Mouse (Mus musculus): ENCODE results near the gene Phc2. TPM values are rescaled to one million over a fixed set of nuclear protein-coding genes. Genes with fewer than 3 reads are reported as not detected.

The Phc2 gene
- polyA plus RNA-seq, 1 experiment, result 126 TPM

DNA sequence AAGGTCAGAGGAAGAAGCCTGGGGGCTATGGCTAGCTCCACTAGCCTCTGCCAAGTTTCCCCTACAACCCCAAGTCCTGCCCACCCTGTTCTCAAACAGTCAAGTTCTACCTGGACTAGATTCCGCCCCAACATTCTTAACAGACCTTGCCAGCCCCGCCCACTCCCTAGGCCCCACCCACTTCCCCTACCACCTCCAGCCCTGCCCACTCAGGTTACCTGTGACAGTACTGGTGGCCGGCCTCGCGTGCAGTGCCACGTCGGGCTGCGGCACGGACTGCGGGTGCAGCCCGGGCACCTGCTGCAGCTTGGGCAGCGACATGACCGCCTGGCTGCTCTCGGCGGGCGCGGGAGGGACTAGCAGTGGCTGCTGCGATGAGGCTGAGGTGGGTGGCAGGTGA lies 135.1 kb downstream of the Phc2 start:
- no peak for DNase-seq
- no peaks in the 10 kb centered on the region for H3K4me1 ChIP-seq (ENCODE audit: control insufficient read depth, insufficient read depth, low read length)
- no peak for TF ChIP-seq POLR2A (IDR thresholded peaks at IDR 0.05; ENCODE audit: borderline replicate concordance, extremely low read depth, low read depth, low read length)
- H3K4me3 ChIP-seq (replicated peaks; ENCODE audit: extremely low read depth, low read depth, low read length), result no peak overlapping the region
- 56% methylated on average over 18 of the region's 18 CpGs for WGBS

GRCm38 (mm10) chr4:128793710-128794109 lies 139.2 kb downstream of the Phc2 start:
- no peak for TF ChIP-seq CTCF (IDR thresholded peaks at IDR 0.05; ENCODE audit: insufficient read depth, low read length)
- TF ChIP-seq POLR2A (IDR thresholded peaks at IDR 0.05; ENCODE audit: borderline replicate concordance, extremely low read depth, low read depth, low read length), result no peak
- no peak for DNase-seq
- Histone ChIP-seq H3K4me1 (ENCODE audit: control insufficient read depth, insufficient read depth, low read length) (peaks cover 6% of the 10 kb centered on the region; the same call in 1 of the 2 replicates), H3K4me3 (replicated peaks; ENCODE audit: extremely low read depth, low read depth, low read length) (no peak overlapping the region)
- 13% methylated on average over 1 of the region's 1 CpGs for WGBS

- no peak for DNase-seq
These were observed 139.7 kb downstream of the Phc2 start for GRCm38 (mm10) chr4:128794198-128794597.

DNA sequence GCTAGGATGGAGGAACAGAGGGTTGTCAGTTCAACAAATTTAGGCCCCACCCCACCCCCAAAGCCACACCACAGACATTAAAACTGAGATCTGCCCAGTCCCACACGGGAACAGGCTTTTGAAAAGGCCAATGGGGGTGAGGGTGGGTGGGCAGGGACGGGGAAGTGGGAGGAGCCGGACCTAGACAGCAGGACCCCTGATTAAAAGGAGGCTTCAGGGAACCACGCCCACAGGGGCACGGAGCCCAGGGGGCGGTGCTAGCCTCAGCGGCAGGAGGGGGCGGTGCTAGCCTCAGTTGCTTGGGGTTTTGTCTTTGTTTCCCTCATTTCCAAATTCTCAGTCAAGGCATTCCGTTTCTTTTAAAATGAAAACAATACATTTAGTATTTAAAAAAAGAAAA lies 141.1 kb downstream of the Phc2 start:
- no peak overlapping the region for H3K4me3 ChIP-seq (replicated peaks; ENCODE audit: extremely low read depth, low read depth, low read length)
- TF ChIP-seq POLR2A (IDR thresholded peaks at IDR 0.05; ENCODE audit: borderline replicate concordance, extremely low read depth, low read depth, low read length) (no peak), CTCF (IDR thresholded peaks at IDR 0.05; ENCODE audit: insufficient read depth, low read length) (no peak)
- WGBS, result 17% methylated on average over 9 of the region's 9 CpGs

More at GRCm38 (mm10) chr4:128794198-128794597, 139.7 kb downstream of the Phc2 start:
- 69% methylated on average over 8 of the region's 8 CpGs for WGBS
- Histone ChIP-seq H3K4me3 (replicated peaks; ENCODE audit: extremely low read depth, low read depth, low read length) (no peak overlapping the region), H3K4me1 (ENCODE audit: control insufficient read depth, insufficient read depth, low read length) (peaks cover 6% of the 10 kb centered on the region; the same call in 1 of the 2 replicates)
- TF ChIP-seq CTCF (IDR thresholded peaks at IDR 0.05; ENCODE audit: insufficient read depth, low read length) (no peak), POLR2A (IDR thresholded peaks at IDR 0.05; ENCODE audit: borderline replicate concordance, extremely low read depth, low read depth, low read length) (no peak)

GRCm38 (mm10) chr4:128796788-128797187 lies 142.3 kb downstream of the Phc2 start:
- Histone ChIP-seq H3K4me3 (replicated peaks; ENCODE audit: extremely low read depth, low read depth, low read length) (no peak overlapping the region), H3K4me1 (ENCODE audit: control insufficient read depth, insufficient read depth, low read length) (peaks cover 6% of the 10 kb centered on the region; the same call in 1 of the 2 replicates)
- DNase-seq, result no peak
- TF ChIP-seq POLR2A (IDR thresholded peaks at IDR 0.05; ENCODE audit: borderline replicate concordance, extremely low read depth, low read depth, low read length) (no peak), CTCF (IDR thresholded peaks at IDR 0.05; ENCODE audit: insufficient read depth, low read length) (no peak)
- 67% methylated on average over 8 of the region's 8 CpGs for WGBS

More for the DNA sequence above, 141.1 kb downstream of the Phc2 start:
- no peak for DNase-seq
- H3K4me1 ChIP-seq (ENCODE audit: control insufficient read depth, insufficient read depth, low read length), result peaks cover 6% of the 10 kb centered on the region; the same call in 1 of the 2 replicates

DNA sequence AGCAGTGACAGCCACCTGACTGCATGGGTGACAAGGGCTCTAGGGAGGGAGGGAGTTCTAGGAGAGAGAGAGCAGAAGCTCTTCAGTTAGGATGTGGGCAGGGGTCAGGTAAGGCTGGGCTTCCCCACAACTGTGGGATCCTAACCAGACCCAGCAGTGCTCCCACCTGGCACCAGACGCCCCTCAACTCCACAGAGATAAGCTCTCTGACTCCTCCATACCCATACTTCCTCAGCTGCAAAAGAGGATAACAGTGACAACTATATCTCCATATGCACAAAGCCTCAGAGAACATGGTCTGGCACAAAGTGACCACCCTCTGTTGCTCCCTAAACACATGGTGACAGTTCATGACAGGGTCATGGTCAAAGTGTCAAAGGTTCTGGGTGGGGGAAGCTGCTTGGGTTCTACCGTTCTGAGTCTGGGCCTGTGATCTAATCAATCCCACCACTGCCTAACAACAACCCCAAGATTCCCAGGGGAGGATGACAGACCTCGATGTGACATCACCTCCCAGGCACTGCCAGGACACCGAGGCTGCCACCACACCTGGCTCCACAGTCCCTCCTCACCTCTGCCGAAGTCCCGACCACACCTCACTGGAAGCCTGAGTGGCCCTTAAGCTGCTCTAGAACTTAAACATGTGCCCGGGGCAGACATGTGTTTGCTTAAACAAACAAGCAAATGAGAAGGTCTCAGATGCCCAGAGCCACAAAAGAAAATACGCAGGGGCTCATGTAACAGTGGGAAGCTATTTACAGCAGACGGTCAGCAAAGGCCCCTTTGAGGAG lies 147.4 kb downstream of the Phc2 start:
- TF ChIP-seq POLR2A (IDR thresholded peaks at IDR 0.05; ENCODE audit: borderline replicate concordance, extremely low read depth, low read depth, low read length) (no peak), CTCF (IDR thresholded peaks at IDR 0.05; ENCODE audit: insufficient read depth, low read length) (no peak)
- DNase-seq, result peak; percentile 53
- H3K4me3 ChIP-seq (replicated peaks; ENCODE audit: extremely low read depth, low read depth, low read length), result no peak overlapping the region
- WGBS, result 43% methylated on average over 9 of the region's 9 CpGs
- peaks cover 17% of the 10 kb centered on the region for H3K4me1 ChIP-seq (ENCODE audit: control insufficient read depth, insufficient read depth, low read length)

Other genes starting within 250 kb of the Phc2 start
- gene Zscan20, start 44.6 kb upstream of the Phc2 start, polyA plus RNA-seq (2012; rRNA removed), result 2.4 and 2.5 TPM in 2 replicates
- 1.4 and 1.8 TPM in 2 replicates for gene Tlr12, start 36.1 kb upstream of the Phc2 start, polyA plus RNA-seq (2012; rRNA removed)
- gene A3galt2, start 100.7 kb downstream of the Phc2 start, polyA plus RNA-seq (2012; rRNA removed), result 0.34 and 0.58 TPM in 2 replicates
- 43.8 and 48.8 TPM in 2 replicates for gene Zfp362, start 151.3 kb downstream of the Phc2 start, polyA plus RNA-seq (2012; rRNA removed)
- 18.6 and 19.7 TPM in 2 replicates for gene Trim62, start 228.9 kb downstream of the Phc2 start, polyA plus RNA-seq (2012; rRNA removed)